Mouse (Mus musculus) lung, embryonic 15.5 days (tissue): ENCODE measurements around the gene Myo15b. TPM values are rescaled to one million over a fixed set of nuclear protein-coding genes. Genes with fewer than 3 reads are reported as not detected.
"Not testable (repeated sequence)": the region's sequence is repeated elsewhere in the genome, so short reads cannot be mapped to it uniquely, and the experiment has no call there.

Source experiments
- ATAC-seq: fragments of 200-750 bp; cut with Nextera tagmentation; 2 replicates; pipeline ENCODE4 v1.8.0; 2017; ENCODE audit warnings: moderate number of reproducible peaks, borderline replicate concordance; ENCODE audit not compliant: low FRiP score, low TSS enrichment; ENCODE audit errors: extremely low read depth
- H3K27ac ChIP-seq: fragments of 300-500 bp; sonication (generic); 2 replicates; pipeline ENCODE4 v1.5.1; 2015; ENCODE audit warnings: moderate library complexity, mild to moderate bottlenecking, inconsistent platforms
- H3K27me3 ChIP-seq: fragments of 300-500 bp; sonication (generic); 2 replicates; pipeline ENCODE4 v1.6.1; 2015; ENCODE audit warnings: inconsistent platforms
- H3K36me3 ChIP-seq: fragments of 300-500 bp; sonication (generic); 2 replicates; pipeline ENCODE4 v1.6.1; 2015; ENCODE audit warnings: inconsistent platforms
- H3K4me1 ChIP-seq: fragments of 300-500 bp; sonication (generic); 2 replicates; pipeline ENCODE4 v1.6.1; 2015; ENCODE audit warnings: inconsistent platforms
- H3K4me2 ChIP-seq: fragments of 300-500 bp; sonication (generic); 2 replicates; pipeline ENCODE4 v1.6.1; 2015; ENCODE audit warnings: inconsistent platforms, mild to moderate bottlenecking, moderate library complexity
- H3K4me3 ChIP-seq: fragments of 300-500 bp; sonication (generic); 2 replicates; pipeline ENCODE4 v1.5.1; 2015; ENCODE audit warnings: mild to moderate bottlenecking, inconsistent platforms
- H3K9ac ChIP-seq: fragments of 300-500 bp; sonication (generic); 2 replicates; pipeline ENCODE4 v1.6.1; 2015; ENCODE audit warnings: inconsistent platforms
- H3K9me3 ChIP-seq: fragments of 300-500 bp; sonication (generic); 2 replicates; pipeline ENCODE4 v1.6.1; 2016; ENCODE audit warnings: inconsistent platforms
- WGBS: fragments of 180-500 bp; shearing (Covaris S2); methylation state at CpG from one replicate; pipeline ENCODE4 v1.1.7; 2015; 5-methylcytosine and 5-hydroxymethylcytosine counted together
- polyA plus RNA-seq: library from polyadenylated mRNA; unstranded; fragments of >200 nt; fragmentation: Nextera tagmentation; extraction: Ambion mirVana; gene quantifications from 2 replicates; pipeline ENCODE4 v1.2.1, GENCODE M21; 2015

Gene Myo15b
- polyA plus RNA-seq, 1 experiment from 2014 or later = 0.49 TPM

GRCm38 (mm10) chr11:115845819-115846218 is 12.4 kb upstream of the Myo15b start:
- WGBS = 95% methylated on average over 2 of the region's 2 CpGs

GRCm38 (mm10) chr11:115854674-115855073 is 3.5 kb upstream of the Myo15b start:
- 0 out of 2 replicates have a peak, but pooled peaks cover 4% of the 10 kb centered on the region for H3K9me3 ChIP-seq
- H3K36me3 ChIP-seq = peaks cover 27% of the 10 kb centered on the region
- H3K27me3 ChIP-seq = peaks cover 32% of the 10 kb centered on the region
- no peak overlapping the region for H3K9ac ChIP-seq
- no peak overlapping the region for H3K4me3 ChIP-seq
- ATAC-seq = no peak
- peaks cover 17% of the 10 kb centered on the region for H3K4me1 ChIP-seq
- 83% methylated on average over 6 of the region's 6 CpGs for WGBS
- no peak overlapping the region for H3K4me2 ChIP-seq
- no peak overlapping the region for H3K27ac ChIP-seq

More at GRCm38 (mm10) chr11:115845819-115846218, 12.4 kb upstream of the Myo15b start:
- no peak overlapping the region for H3K4me3 ChIP-seq
- H3K4me1 ChIP-seq = peaks cover 30% of the 10 kb centered on the region
- H3K4me2 ChIP-seq = no peak overlapping the region
- 0 out of 2 replicates have a peak, but pooled peaks cover 4% of the 10 kb centered on the region for H3K9me3 ChIP-seq
- H3K9ac ChIP-seq = no peak overlapping the region
- H3K27me3 ChIP-seq = no peaks in the 10 kb centered on the region
- H3K36me3 ChIP-seq = peaks cover 36% of the 10 kb centered on the region
- no peak overlapping the region for H3K27ac ChIP-seq
- ATAC-seq = no peak

GRCm38 (mm10) chr11:115857146-115857545 is 1.1 kb upstream of the Myo15b start:
- Histone ChIP-seq H3K4me1 (peaks cover 17% of the 10 kb centered on the region), H3K27me3 (peaks cover 57% of the 10 kb centered on the region), H3K36me3 (peaks cover 15% of the 10 kb centered on the region; the same call in 1 of the 2 replicates)
- 88% methylated on average over 4 of the region's 4 CpGs for WGBS
- H3K4me3 ChIP-seq, H3K4me2 ChIP-seq, H3K9ac ChIP-seq, ATAC-seq, H3K9me3 ChIP-seq, H3K27ac ChIP-seq: not testable (repeated sequence)

GRCm38 (mm10) chr11:115857936-115858335 is 270 bp upstream of the Myo15b start:
- 0 out of 2 replicates have a peak, but pooled peaks cover 4% of the 10 kb centered on the region for H3K9me3 ChIP-seq
- H3K4me3 ChIP-seq = no peak overlapping the region
- WGBS = 33% methylated on average over 13 of the region's 13 CpGs
- H3K4me1 ChIP-seq = peaks cover 17% of the 10 kb centered on the region
- no peak overlapping the region for H3K9ac ChIP-seq
- peaks cover 57% of the 10 kb centered on the region for H3K27me3 ChIP-seq
- ATAC-seq = no peak
- H3K4me2 ChIP-seq = no peak overlapping the region
- no peak overlapping the region for H3K27ac ChIP-seq
- peaks cover 15% of the 10 kb centered on the region; the same call in 1 of the 2 replicates for H3K36me3 ChIP-seq

- H3K27ac ChIP-seq = no peak overlapping the region
- H3K27me3 ChIP-seq = peaks cover 57% of the 10 kb centered on the region
- H3K4me2 ChIP-seq = peak overlapping the region; percentile 78
- WGBS = 1% methylated on average over 75 of the region's 75 CpGs
- 0 out of 2 replicates have a peak, but pooled peaks cover 4% of the 10 kb centered on the region for H3K9me3 ChIP-seq
- H3K9ac ChIP-seq = peak overlapping the region; percentile 39
- peaks cover 17% of the 10 kb centered on the region for H3K4me1 ChIP-seq
- peak; percentile 88 for ATAC-seq
- H3K4me3 ChIP-seq = peak overlapping the region; percentile 41
- H3K36me3 ChIP-seq = peaks cover 6% of the 10 kb centered on the region; the same call in 1 of the 2 replicates
Measured at GRCm38 (mm10) chr11:115859143-115859945, 1.1 kb downstream of the Myo15b start.

- Histone ChIP-seq H3K9me3 (no peaks in the 10 kb centered on the region), H3K27me3 (peaks cover 33% of the 10 kb centered on the region), H3K4me1 (peaks cover 6% of the 10 kb centered on the region), H3K9ac (no peak overlapping the region), H3K36me3 (no peaks in the 10 kb centered on the region), H3K27ac (no peak overlapping the region), H3K4me3 (no peak overlapping the region), H3K4me2 (no peak overlapping the region)
- ATAC-seq = no peak
- 81% methylated on average over 8 of the region's 8 CpGs for WGBS
Measured at GRCm38 (mm10) chr11:115863895-115864294, 5.7 kb downstream of the Myo15b start.

- 51% methylated on average over 8 of the region's 8 CpGs for WGBS
- Histone ChIP-seq H3K9me3 (no peaks in the 10 kb centered on the region), H3K4me1 (no peaks in the 10 kb centered on the region), H3K27ac (no peak overlapping the region), H3K4me3 (no peak overlapping the region), H3K4me2 (no peak overlapping the region), H3K36me3 (no peaks in the 10 kb centered on the region), H3K9ac (no peak overlapping the region), H3K27me3 (no peaks in the 10 kb centered on the region)
- 0 out of 2 replicates have a peak, but pooled peaks have one; percentile 33 for ATAC-seq
Measured at GRCm38 (mm10) chr11:115869393-115869792, 11.2 kb downstream of the Myo15b start.

GRCm38 (mm10) chr11:115872437-115872836 is 14.2 kb downstream of the Myo15b start:
- 66% methylated on average over 4 of the region's 4 CpGs for WGBS

GRCm38 (mm10) chr11:115875935-115876334 is 17.7 kb downstream of the Myo15b start:
- Histone ChIP-seq H3K4me2 (no peak overlapping the region), H3K9me3 (no peaks in the 10 kb centered on the region), H3K27me3 (no peaks in the 10 kb centered on the region), H3K4me1 (no peaks in the 10 kb centered on the region), H3K9ac (no peak overlapping the region), H3K27ac (no peak overlapping the region), H3K36me3 (no peaks in the 10 kb centered on the region), H3K4me3 (no peak overlapping the region)
- no peak for ATAC-seq
- WGBS = 86% methylated on average over 3 of the region's 3 CpGs

More at GRCm38 (mm10) chr11:115872437-115872836, 14.2 kb downstream of the Myo15b start:
- H3K9me3 ChIP-seq = no peaks in the 10 kb centered on the region
- no peaks in the 10 kb centered on the region for H3K27me3 ChIP-seq
- no peaks in the 10 kb centered on the region for H3K4me1 ChIP-seq
- no peaks in the 10 kb centered on the region for H3K36me3 ChIP-seq
- H3K9ac ChIP-seq = no peak overlapping the region
- H3K4me3 ChIP-seq = no peak overlapping the region
- 0 out of 2 replicates have a peak, but pooled peaks have one; percentile 6 for ATAC-seq
- H3K27ac ChIP-seq = no peak overlapping the region
- no peak overlapping the region for H3K4me2 ChIP-seq

GRCm38 (mm10) chr11:115876438-115876837 is 18.2 kb downstream of the Myo15b start:
- no peaks in the 10 kb centered on the region for H3K27me3 ChIP-seq
- WGBS = 70% methylated on average over 5 of the region's 5 CpGs
- no peaks in the 10 kb centered on the region for H3K9me3 ChIP-seq
- H3K36me3 ChIP-seq = no peaks in the 10 kb centered on the region
- H3K4me3 ChIP-seq = no peak overlapping the region
- H3K27ac ChIP-seq = no peak overlapping the region
- H3K4me2 ChIP-seq = no peak overlapping the region
- no peak overlapping the region for H3K9ac ChIP-seq
- ATAC-seq = no peak
- H3K4me1 ChIP-seq = no peaks in the 10 kb centered on the region

- Histone ChIP-seq H3K4me2 (no peak overlapping the region), H3K36me3 (no peaks in the 10 kb centered on the region), H3K27me3 (no peaks in the 10 kb centered on the region), H3K9me3 (no peaks in the 10 kb centered on the region), H3K4me3 (no peak overlapping the region), H3K27ac (no peak overlapping the region), H3K9ac (no peak overlapping the region), H3K4me1 (no peaks in the 10 kb centered on the region)
- ATAC-seq = no peak
- 49% methylated on average over 6 of the region's 6 CpGs for WGBS
Measured at GRCm38 (mm10) chr11:115877174-115877755, 19.1 kb downstream of the Myo15b start.

- Histone ChIP-seq H3K9ac (no peak overlapping the region), H3K36me3 (no peaks in the 10 kb centered on the region), H3K9me3 (no peaks in the 10 kb centered on the region), H3K27ac (no peak overlapping the region), H3K27me3 (peaks cover 5% of the 10 kb centered on the region; the same call in 1 of the 2 replicates), H3K4me2 (no peak overlapping the region), H3K4me1 (no peaks in the 10 kb centered on the region), H3K4me3 (no peak overlapping the region)
- 64% methylated on average over 8 of the region's 8 CpGs for WGBS
- no peak for ATAC-seq
Measured at GRCm38 (mm10) chr11:115878071-115878470, 19.9 kb downstream of the Myo15b start.
